Comparison of ENCODE assay signal across 8 mouse cellular contexts in genomic region chr9:109038086-109038895, GRCm38 (mm10). TPM values are rescaled to one million over a fixed set of nuclear protein-coding genes. Genes with fewer than 3 reads are reported as not detected.
A peak's percentile ranks its signal among the peaks of the same experiment; 100 is the strongest.
DNase-seq lines count a peak whose midpoint lies in the region; ATAC-seq and TF ChIP-seq lines count a peak whose summit lies in the region.

Shisa5 (plus strand) TSS chr9:109038565.

- no peak for TF ChIP-seq POLR2A in olfactory bulb, adult 2 months (IDR thresholded peaks at IDR 0.05; ENCODE audit: insufficient read depth, low read depth, low read length)

- no peaks in the 10 kb centered on the region for H3K9me3 ChIP-seq in E14TG2a.4 (ENCODE audit: low read length)
- H3K9me3 ChIP-seq in forebrain, embryonic 11.5 days (ENCODE audit: control insufficient read depth, low read length) = no peaks in the 10 kb centered on the region
- H3K9me3 ChIP-seq in lung, embryonic 16.5 days (ENCODE audit: control insufficient read depth, low read length) = no peaks in the 10 kb centered on the region

- peaks cover 9% of the 10 kb centered on the region; the same call in 1 of the 2 replicates for H3K36me3 ChIP-seq in E14TG2a.4 (ENCODE audit: insufficient read depth, low read length)
- no peaks in the 10 kb centered on the region for H3K36me3 ChIP-seq in forebrain, embryonic 11.5 days (ENCODE audit: control insufficient read depth, insufficient read depth, low read length)
- 0 out of 2 replicates have a peak, but pooled peaks cover 2% of the 10 kb centered on the region for H3K36me3 ChIP-seq in lung, embryonic 16.5 days (ENCODE audit: control insufficient read depth, insufficient read depth, low read length)

- peak within 1 kb of the TSS; percentile 90 for H3K4me2 ChIP-seq in forebrain, embryonic 11.5 days (ENCODE audit: low read depth, low read length, severe bottlenecking)
- peak within 1 kb of the TSS; percentile 69 for H3K4me2 ChIP-seq in lung, embryonic 16.5 days (ENCODE audit: low read depth, low read length)

- no peak within 1 kb of the TSS for H3K27ac ChIP-seq in forebrain, embryonic 11.5 days (ENCODE audit: low read depth, low read length)
- H3K27ac ChIP-seq in lung, embryonic 16.5 days (ENCODE audit: low read length) = peak within 1 kb of the TSS; percentile 74
- peak within 1 kb of the TSS; percentile 3; the same call in 1 of the 2 replicates for H3K27ac ChIP-seq in olfactory bulb, adult 2 months (ENCODE audit: insufficient read depth, low read depth, low read length)

- ATAC-seq in forebrain, embryonic 11.5 days (replicated peaks; ENCODE audit: low FRiP score) = peak; percentile 87
- ATAC-seq in lung, embryonic 16.5 days (ENCODE audit: low read depth) = peak; percentile 93

- peak; percentile 90 for DNase-seq in adrenal gland, postnatal 10 days
- peak; percentile 87 for DNase-seq in forebrain, embryonic 11.5 days (ENCODE audit: low spot score)
- DNase-seq in heart, postnatal 14 days = peak; percentile 88 to 89
- DNase-seq in kidney, postnatal 4 days = peak; percentile 86 to 90
- no peak for DNase-seq in right cerebral cortex, postnatal 4 days

- intact Hi-C loops in heart, postnatal 14 days (cut with DNase I) = no loop called here

- under 1% methylated on average over 33 of the region's 40 CpGs for WGBS in forebrain, embryonic 11.5 days
- under 1% methylated on average over 33 of the region's 40 CpGs for WGBS in lung, embryonic 16.5 days
- 1% methylated on average over 40 of the region's 40 CpGs for WGBS in olfactory bulb, adult 2 months

- peaks cover 39% of the 10 kb centered on the region for H3K4me1 ChIP-seq in E14TG2a.4 (replicated peaks; ENCODE audit: low read depth, low read length)
- H3K4me1 ChIP-seq in forebrain, embryonic 11.5 days (replicated peaks; ENCODE audit: control insufficient read depth, insufficient read depth, low read length) = no peaks in the 10 kb centered on the region
- peaks cover 30% of the 10 kb centered on the region for H3K4me1 ChIP-seq in lung, embryonic 16.5 days (replicated peaks; ENCODE audit: control insufficient read depth, insufficient read depth, low read length)
- H3K4me1 ChIP-seq in olfactory bulb, adult 2 months (ENCODE audit: control insufficient read depth, insufficient read depth, low read length) = peaks cover 11% of the 10 kb centered on the region

- H3K27me3 ChIP-seq in E14TG2a.4 (ENCODE audit: insufficient read depth, low read length) = no peaks in the 10 kb centered on the region
- no peaks in the 10 kb centered on the region for H3K27me3 ChIP-seq in forebrain, embryonic 11.5 days (ENCODE audit: control insufficient read depth, insufficient read depth, low read length)
- H3K27me3 ChIP-seq in lung, embryonic 16.5 days (ENCODE audit: control insufficient read depth, insufficient read depth, low read depth, low read length) = no peaks in the 10 kb centered on the region

- no peak for TF ChIP-seq CTCF in E14TG2a.4 (conservative IDR thresholded peaks at IDR 0.05; ENCODE audit: low read length)
- TF ChIP-seq CTCF in olfactory bulb, adult 2 months (IDR thresholded peaks at IDR 0.05; ENCODE audit: insufficient read depth, low read depth, low read length) = no peak

- peak within 1 kb of the TSS; percentile 79 for H3K9ac ChIP-seq in forebrain, embryonic 11.5 days (ENCODE audit: low read length)
- peak within 1 kb of the TSS; percentile 86 for H3K9ac ChIP-seq in lung, embryonic 16.5 days (ENCODE audit: low read length)

- peak within 1 kb of the TSS; percentile 86 for H3K4me3 ChIP-seq in E14TG2a.4 (replicated peaks; ENCODE audit: low read length)
- peak within 1 kb of the TSS; percentile 59 for H3K4me3 ChIP-seq in forebrain, embryonic 11.5 days (ENCODE audit: low read depth, low read length)
- peak within 1 kb of the TSS; percentile 79 for H3K4me3 ChIP-seq in lung, embryonic 16.5 days (ENCODE audit: low read length)
- peak within 1 kb of the TSS; percentile 73 for H3K4me3 ChIP-seq in olfactory bulb, adult 2 months (ENCODE audit: insufficient read depth, low read depth, low read length)

RNA-seq across cellular contexts. Expression of gene Shisa5, which starts in this region (rescaled TPM):
- 100 to 1,000 TPM; 107 to 113 TPM for total RNA-seq in adrenal gland, postnatal 10 days (2021)
- 30.4 and 33.9 TPM in 2 replicates for polyA plus RNA-seq in forebrain, embryonic 11.5 days (2014; fragmentation: Nextera tagmentation; extraction: Ambion mirVana)
- 10 to 100 TPM; 49.5 to 50.0 TPM for total RNA-seq in heart, postnatal 14 days (2021)
- 120 and 126 TPM in 2 replicates for polyA plus RNA-seq in lung, embryonic 16.5 days (2015; fragmentation: Nextera tagmentation; extraction: Ambion mirVana)
- polyA plus RNA-seq in olfactory bulb, adult 2 months (2012; ENCODE audit: insufficient read depth, insufficient read length, low replicate concordance, missing spikeins) = not detected in 2 replicates
